Mouse (Mus musculus) embryonic fibroblast, embryonic 13.5 days (primary cell): Measurements from ENCODE around the gene Haus3.

ENCODE experiments used
- CTCF ChIP-seq: IDR thresholded peaks from 2 replicates; pipeline ENCODE4 v1.5.1; 2011; ENCODE audit warnings: mild to moderate bottlenecking, control low read depth, low read length, moderate library complexity, borderline replicate concordance; ENCODE audit not compliant: insufficient read depth
- POLR2A ChIP-seq: IDR thresholded peaks from 2 replicates; pipeline ENCODE4 v1.6.1; 2011; ENCODE audit warnings: low read depth, mild to moderate bottlenecking, control low read depth, low read length, moderate library complexity

GRCm38 (mm10) chr5:34185791-34186190 is 16.5 kb upstream of the Haus3 start:
- TF ChIP-seq CTCF (no peak), POLR2A (no peak)
